8 mouse cellular contexts compared by ENCODE assay signal in the genomic region with DNA sequence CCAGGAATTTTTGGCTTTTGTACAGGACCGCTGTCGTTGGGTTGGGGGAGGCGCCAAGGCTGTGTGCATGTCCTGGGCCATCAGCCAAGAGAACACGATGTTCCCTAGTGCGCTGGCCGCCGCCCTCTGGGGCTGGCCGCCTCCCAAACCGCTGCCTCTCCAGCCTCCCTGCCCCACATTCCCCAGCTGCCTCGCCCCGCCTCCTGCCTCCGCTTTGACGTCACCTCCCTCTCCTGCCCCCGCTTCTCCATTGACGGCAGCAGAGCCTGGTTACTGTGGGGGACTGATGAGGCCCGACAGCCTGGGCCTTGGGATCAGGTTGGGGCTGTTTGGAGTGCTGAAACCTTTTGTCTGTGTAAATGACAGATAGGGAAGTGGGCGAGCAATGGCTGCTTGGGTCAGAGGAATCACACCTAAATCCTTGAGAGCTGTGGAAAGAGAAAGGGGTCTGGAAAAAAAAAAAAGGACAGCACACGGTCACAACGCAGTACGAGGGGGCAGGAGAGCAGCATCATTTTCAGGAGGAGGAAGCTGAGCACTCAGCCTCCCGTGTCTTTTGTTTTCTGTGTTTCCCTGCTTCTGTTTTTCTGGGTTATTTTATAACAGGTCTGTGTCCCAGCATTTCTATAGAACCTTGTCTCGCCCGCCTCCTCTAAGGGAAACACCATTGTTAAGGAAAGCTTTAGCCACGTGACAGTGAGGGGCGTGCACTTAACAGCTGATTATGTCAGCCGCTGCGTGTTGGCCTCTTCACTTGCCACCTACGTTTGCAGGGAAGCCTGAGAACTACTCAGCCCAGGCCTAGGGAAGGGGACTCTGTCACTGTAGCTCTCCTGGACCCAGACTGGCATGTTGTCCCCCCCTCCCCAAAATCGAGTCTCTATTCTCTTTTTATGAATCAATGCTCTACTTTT. TPM values are rescaled to one million over a fixed set of nuclear protein-coding genes. Genes with fewer than 3 reads are reported as not detected.
A peak's percentile ranks its signal among the peaks of the same experiment; 100 is the strongest.
DNase-seq lines count a peak whose midpoint lies in the region; ATAC-seq and TF ChIP-seq lines count a peak whose summit lies in the region.

No protein-coding gene starts in this region.

- no peak for TF ChIP-seq CTCF in bone marrow macrophage, adult 2 months (IDR thresholded peaks at IDR 0.05; ENCODE audit: low read depth, low read length)

- H3K9me3 ChIP-seq in heart, embryonic 13.5 days: no peaks in the 10 kb centered on the region
- no peaks in the 10 kb centered on the region for H3K9me3 ChIP-seq in liver, embryonic 12.5 days (replicated peaks)
- H3K9me3 ChIP-seq in stomach, embryonic 14.5 days (ENCODE audit: control insufficient read depth, low read depth, low read length): no peaks in the 10 kb centered on the region

- peak; percentile 79 for DNase-seq in A20 (ENCODE audit: low read depth, low spot score)
- DNase-seq in kidney, postnatal 10 days: peak; percentile 100
- peak; percentile 91 for DNase-seq in naive thymus-derived CD4-positive, alpha-beta T cell, adult 2 months (ENCODE audit: low read depth)

- ATAC-seq in erythroid progenitor cell, adult 5-6 weeks (replicated peaks; ENCODE audit: low FRiP score, poor library complexity, severe bottlenecking): peak; percentile 65
- peak; percentile 42 for ATAC-seq in heart, embryonic 13.5 days (ENCODE audit: extremely low read depth, insufficient number of reproducible peaks, low FRiP score, low TSS enrichment)
- ATAC-seq in liver, embryonic 12.5 days: peak; percentile 27
- peak; percentile 50 for ATAC-seq in stomach, embryonic 14.5 days (ENCODE audit: insufficient number of reproducible peaks, insufficient read depth, low FRiP score, low read depth)

- peak overlapping the region; percentile 99 for H3K4me2 ChIP-seq in heart, embryonic 13.5 days
- H3K4me2 ChIP-seq in liver, embryonic 12.5 days: peak overlapping the region; percentile 89
- H3K4me2 ChIP-seq in stomach, embryonic 14.5 days (replicated peaks; ENCODE audit: low read depth, low read length): peak overlapping the region; percentile 83

- H3K9ac ChIP-seq in heart, embryonic 13.5 days: peak overlapping the region; percentile 89
- peak overlapping the region; percentile 61 for H3K9ac ChIP-seq in liver, embryonic 12.5 days
- H3K9ac ChIP-seq in stomach, embryonic 14.5 days (replicated peaks; ENCODE audit: low read depth, low read length): 0 out of 2 replicates have a peak overlapping the region, but pooled peaks have one; percentile 26

- H3K27me3 ChIP-seq in heart, embryonic 13.5 days (replicated peaks): no peaks in the 10 kb centered on the region
- no peaks in the 10 kb centered on the region for H3K27me3 ChIP-seq in liver, embryonic 12.5 days (replicated peaks)
- H3K27me3 ChIP-seq in stomach, embryonic 14.5 days (ENCODE audit: control insufficient read depth, insufficient read depth, low read length): no peaks in the 10 kb centered on the region

- 2% methylated on average over 27 of the region's 29 CpGs for WGBS in heart, embryonic 13.5 days
- 2% methylated on average over 29 of the region's 29 CpGs for WGBS in liver, embryonic 12.5 days (ENCODE audit: insufficient replicate concordance)
- WGBS in stomach, embryonic 14.5 days: 2% methylated on average over 28 of the region's 29 CpGs

- no peak for TF ChIP-seq POLR2A in bone marrow macrophage, adult 2 months (IDR thresholded peaks at IDR 0.05; ENCODE audit: borderline replicate concordance, low read depth, low read length)

- H3K36me3 ChIP-seq in heart, embryonic 13.5 days: peaks cover 24% of the 10 kb centered on the region
- peaks cover 23% of the 10 kb centered on the region for H3K36me3 ChIP-seq in liver, embryonic 12.5 days
- H3K36me3 ChIP-seq in stomach, embryonic 14.5 days (ENCODE audit: control insufficient read depth, insufficient read depth, low read length): peaks cover 19% of the 10 kb centered on the region

- peaks cover 39% of the 10 kb centered on the region for H3K4me1 ChIP-seq in bone marrow macrophage, adult 2 months (ENCODE audit: control insufficient read depth, insufficient read depth, low read length)
- H3K4me1 ChIP-seq in heart, embryonic 13.5 days: peaks cover 71% of the 10 kb centered on the region
- peaks cover 78% of the 10 kb centered on the region for H3K4me1 ChIP-seq in liver, embryonic 12.5 days
- H3K4me1 ChIP-seq in stomach, embryonic 14.5 days (ENCODE audit: control insufficient read depth, insufficient read depth, low read length): peaks cover 31% of the 10 kb centered on the region

- H3K4me3 ChIP-seq in bone marrow macrophage, adult 2 months (ENCODE audit: insufficient read depth, low read length): peak overlapping the region; percentile 38
- H3K4me3 ChIP-seq in heart, embryonic 13.5 days: peak overlapping the region; percentile 71
- H3K4me3 ChIP-seq in liver, embryonic 12.5 days: peak overlapping the region; percentile 64
- H3K4me3 ChIP-seq in stomach, embryonic 14.5 days (ENCODE audit: low read depth, low read length): peak overlapping the region; percentile 46

- H3K27ac ChIP-seq in bone marrow macrophage, adult 2 months (ENCODE audit: insufficient read depth, low read depth, low read length): peak overlapping the region; percentile 35
- H3K27ac ChIP-seq in heart, embryonic 13.5 days (replicated peaks): peak overlapping the region; percentile 98
- H3K27ac ChIP-seq in liver, embryonic 12.5 days: peak overlapping the region; percentile 91
- peak overlapping the region; percentile 88 for H3K27ac ChIP-seq in stomach, embryonic 14.5 days (ENCODE audit: low read length)

RNA-seq across cellular contexts. Expression of gene Per1, which starts 2.2 kb away (rescaled TPM):
- 24.7 and 35.9 TPM in 2 replicates for polyA plus RNA-seq in bone marrow macrophage, adult 2 months (2012; ENCODE audit: insufficient read depth, insufficient read length, missing spikeins)
- 3.4 and 3.6 TPM in 2 replicates for total RNA-seq in erythroid progenitor cell, adult 5-6 weeks (2015; ENCODE audit: low replicate concordance)
- total RNA-seq in erythroid progenitor cell, adult 5-6 weeks (2017; ENCODE audit: low replicate concordance): 3.3 and 7.6 TPM in 2 replicates
- polyA plus RNA-seq in heart, embryonic 13.5 days (2015; fragmentation: Nextera tagmentation; extraction: Ambion mirVana): 8.6 and 9.0 TPM in 2 replicates
- 2.5 and 4.0 TPM in 2 replicates for polyA plus RNA-seq in liver, embryonic 12.5 days (2016; fragmentation: Nextera tagmentation; extraction: Ambion mirVana)
- 10.5 and 15.1 TPM in 2 replicates for polyA plus RNA-seq in stomach, embryonic 14.5 days (2014; fragmentation: Nextera tagmentation; extraction: Ambion mirVana)

RNA-seq across cellular contexts. Expression of gene Vamp2, which starts 9.0 kb away (rescaled TPM):
- 76.6 and 79.4 TPM in 2 replicates for polyA plus RNA-seq in bone marrow macrophage, adult 2 months (2012; ENCODE audit: insufficient read depth, insufficient read length, missing spikeins)
- 94.1 and 114 TPM in 2 replicates for total RNA-seq in erythroid progenitor cell, adult 5-6 weeks (2015; ENCODE audit: low replicate concordance)
- total RNA-seq in erythroid progenitor cell, adult 5-6 weeks (2017; ENCODE audit: low replicate concordance): 18.2 and 31.1 TPM in 2 replicates
- 79.5 and 82.1 TPM in 2 replicates for polyA plus RNA-seq in heart, embryonic 13.5 days (2015; fragmentation: Nextera tagmentation; extraction: Ambion mirVana)
- polyA plus RNA-seq in liver, embryonic 12.5 days (2016; fragmentation: Nextera tagmentation; extraction: Ambion mirVana): 26.3 and 27.5 TPM in 2 replicates
- 104 and 107 TPM in 2 replicates for polyA plus RNA-seq in stomach, embryonic 14.5 days (2014; fragmentation: Nextera tagmentation; extraction: Ambion mirVana)

RNA-seq across cellular contexts. Expression of gene Hes7, which starts 23.0 kb away (rescaled TPM):
- polyA plus RNA-seq in bone marrow macrophage, adult 2 months (2012; ENCODE audit: insufficient read depth, insufficient read length, missing spikeins): 0.71 and 0.88 TPM in 2 replicates
- not detected in 2 replicates for total RNA-seq in erythroid progenitor cell, adult 5-6 weeks (2015; ENCODE audit: low replicate concordance)
- total RNA-seq in erythroid progenitor cell, adult 5-6 weeks (2017; ENCODE audit: low replicate concordance): not detected in 2 replicates
- polyA plus RNA-seq in heart, embryonic 13.5 days (2015; fragmentation: Nextera tagmentation; extraction: Ambion mirVana): 0.47 and 0.67 TPM in 2 replicates
- 0.44 and 0.46 TPM in 2 replicates for polyA plus RNA-seq in liver, embryonic 12.5 days (2016; fragmentation: Nextera tagmentation; extraction: Ambion mirVana)
- polyA plus RNA-seq in stomach, embryonic 14.5 days (2014; fragmentation: Nextera tagmentation; extraction: Ambion mirVana): 0.39 and 0.54 TPM in 2 replicates

RNA-seq across cellular contexts. Expression of gene 9130213A22Rik, which starts 25.1 kb away (rescaled TPM):
- polyA plus RNA-seq in bone marrow macrophage, adult 2 months (2012; ENCODE audit: insufficient read depth, insufficient read length, missing spikeins): 0.35 TPM in 1 of 2 replicates, not detected in the other
- not detected in 2 replicates for total RNA-seq in erythroid progenitor cell, adult 5-6 weeks (2015; ENCODE audit: low replicate concordance)
- total RNA-seq in erythroid progenitor cell, adult 5-6 weeks (2017; ENCODE audit: low replicate concordance): not detected in 2 replicates
- 0.41 and 0.60 TPM in 2 replicates for polyA plus RNA-seq in heart, embryonic 13.5 days (2015; fragmentation: Nextera tagmentation; extraction: Ambion mirVana)
- polyA plus RNA-seq in liver, embryonic 12.5 days (2016; fragmentation: Nextera tagmentation; extraction: Ambion mirVana): 0.14 TPM in 1 of 2 replicates, not detected in the other
- polyA plus RNA-seq in stomach, embryonic 14.5 days (2014; fragmentation: Nextera tagmentation; extraction: Ambion mirVana): 0.29 and 0.36 TPM in 2 replicates

RNA-seq across cellular contexts. Expression of gene Tmem107, which starts 26.6 kb away (rescaled TPM):
- 9.8 and 14.6 TPM in 2 replicates for polyA plus RNA-seq in bone marrow macrophage, adult 2 months (2012; ENCODE audit: insufficient read depth, insufficient read length, missing spikeins)
- 21.6 and 27.7 TPM in 2 replicates for total RNA-seq in erythroid progenitor cell, adult 5-6 weeks (2015; ENCODE audit: low replicate concordance)
- 12.5 and 12.6 TPM in 2 replicates for total RNA-seq in erythroid progenitor cell, adult 5-6 weeks (2017; ENCODE audit: low replicate concordance)
- polyA plus RNA-seq in heart, embryonic 13.5 days (2015; fragmentation: Nextera tagmentation; extraction: Ambion mirVana): 28.4 and 31.3 TPM in 2 replicates
- 32.0 and 34.8 TPM in 2 replicates for polyA plus RNA-seq in liver, embryonic 12.5 days (2016; fragmentation: Nextera tagmentation; extraction: Ambion mirVana)
- 59.4 and 59.8 TPM in 2 replicates for polyA plus RNA-seq in stomach, embryonic 14.5 days (2014; fragmentation: Nextera tagmentation; extraction: Ambion mirVana)

Comparison
In these comparisons a context has a peak if more than half of its experiments do, and no peak if none do; other contexts are left out.
1. Peak in every context shown above with its lines: DNase-seq, ATAC-seq, H3K4me3 ChIP-seq and H3K27ac ChIP-seq.
2. H3K27ac ChIP-seq: peak in every context shown above with its lines; median percentile 98 in heart, embryonic 13.5 days; 91 in liver, embryonic 12.5 days; 88 in stomach, embryonic 14.5 days; 35 in bone marrow macrophage, adult 2 months.
3. H3K9ac ChIP-seq: peak in every context shown above with its lines; median percentile 89 in heart, embryonic 13.5 days; 61 in liver, embryonic 12.5 days; 26 in stomach, embryonic 14.5 days.